Mouse (Mus musculus): ENCODE results near the gene Plxna4. TPM values are rescaled to one million over a fixed set of nuclear protein-coding genes. Genes with fewer than 3 reads are reported as not detected.

Plxna4 gene
- total and polyA plus RNA-seq, 2 experiments from 2014 or later, result 10.1 to 43.4 TPM

GRCm38 (mm10) chr6:32406316-32407095 is 181.5 kb downstream of the Plxna4 start:
- Histone ChIP-seq H3K27ac (no peak overlapping the region), H3K27me3 (ENCODE audit: insufficient read depth, low read length) (no peaks in the 10 kb centered on the region), H3K9ac (replicated peaks; ENCODE audit: low read length) (no peak overlapping the region), H3K4me3 (ENCODE audit: low read length) (no peak overlapping the region), H3K36me3 (ENCODE audit: insufficient read depth, low read length) (no peaks in the 10 kb centered on the region), H3K4me1 (ENCODE audit: insufficient read depth, low read length) (peaks cover 15% of the 10 kb centered on the region), H3K9me3 (ENCODE audit: low read length) (no peaks in the 10 kb centered on the region), H3K4me2 (ENCODE audit: low read depth, low read length) (no peak overlapping the region)
- no peak for TF ChIP-seq CTCF (IDR thresholded peaks at IDR 0.05; ENCODE audit: low read depth)
- ATAC-seq (no peak), DNase-seq (ENCODE audit: low spot score) (no peak)
- 81% methylated on average over 20 of the region's 20 CpGs for WGBS

- Histone ChIP-seq H3K9me3 (ENCODE audit: low read length) (no peaks in the 10 kb centered on the region), H3K4me1 (ENCODE audit: insufficient read depth, low read length) (peaks cover 20% of the 10 kb centered on the region), H3K36me3 (ENCODE audit: insufficient read depth, low read length) (no peaks in the 10 kb centered on the region), H3K4me2 (ENCODE audit: low read depth, low read length) (no peak overlapping the region), H3K9ac (replicated peaks; ENCODE audit: low read length) (no peak overlapping the region), H3K27me3 (ENCODE audit: insufficient read depth, low read length) (no peaks in the 10 kb centered on the region), H3K27ac (no peak overlapping the region), H3K4me3 (ENCODE audit: low read length) (no peak overlapping the region)
- ATAC-seq (peak; percentile 89), DNase-seq (ENCODE audit: low spot score) (peak; percentile 82)
- WGBS, result 27% methylated on average over 3 of the region's 3 CpGs
- no peak for TF ChIP-seq CTCF (IDR thresholded peaks at IDR 0.05; ENCODE audit: low read depth)
These were observed 185.3 kb downstream of the Plxna4 start for GRCm38 (mm10) chr6:32402560-32403235.

GRCm38 (mm10) chr6:32398261-32398660 is 189.7 kb downstream of the Plxna4 start:
- Histone ChIP-seq H3K4me1 (ENCODE audit: insufficient read depth, low read length) (peaks cover 25% of the 10 kb centered on the region), H3K4me2 (ENCODE audit: low read depth, low read length) (no peak overlapping the region), H3K27ac (no peak overlapping the region), H3K9ac (replicated peaks; ENCODE audit: low read length) (no peak overlapping the region), H3K36me3 (ENCODE audit: insufficient read depth, low read length) (no peaks in the 10 kb centered on the region), H3K27me3 (ENCODE audit: insufficient read depth, low read length) (no peaks in the 10 kb centered on the region), H3K9me3 (ENCODE audit: low read length) (no peaks in the 10 kb centered on the region), H3K4me3 (ENCODE audit: low read length) (no peak overlapping the region)
- DNase-seq (ENCODE audit: low spot score) (no peak), ATAC-seq (no peak)
- whole genome bisulfite sequencing, result 53% methylated on average over 3 of the region's 3 CpGs
- TF ChIP-seq CTCF (IDR thresholded peaks at IDR 0.05; ENCODE audit: low read depth), result no peak

GRCm38 (mm10) chr6:32397133-32397730 is 190.8 kb downstream of the Plxna4 start:
- WGBS, result 15% methylated on average over 6 of the region's 6 CpGs
- Histone ChIP-seq H3K27me3 (ENCODE audit: insufficient read depth, low read length) (no peaks in the 10 kb centered on the region), H3K9me3 (ENCODE audit: low read length) (no peaks in the 10 kb centered on the region), H3K9ac (replicated peaks; ENCODE audit: low read length) (no peak overlapping the region), H3K4me3 (ENCODE audit: low read length) (no peak overlapping the region), H3K27ac (peak overlapping the region; percentile 55; the same call in 1 of the 2 replicates), H3K4me2 (ENCODE audit: low read depth, low read length) (no peak overlapping the region), H3K4me1 (ENCODE audit: insufficient read depth, low read length) (peaks cover 16% of the 10 kb centered on the region), H3K36me3 (ENCODE audit: insufficient read depth, low read length) (no peaks in the 10 kb centered on the region)
- ATAC-seq (peak; percentile 93), DNase-seq (ENCODE audit: low spot score) (peak; percentile 87)
- no peak for TF ChIP-seq CTCF (IDR thresholded peaks at IDR 0.05; ENCODE audit: low read depth)

GRCm38 (mm10) chr6:32395415-32395814 is 192.6 kb downstream of the Plxna4 start:
- Histone ChIP-seq H3K4me3 (ENCODE audit: low read length) (no peak overlapping the region), H3K9ac (replicated peaks; ENCODE audit: low read length) (no peak overlapping the region), H3K27ac (no peak overlapping the region), H3K4me1 (ENCODE audit: insufficient read depth, low read length) (peaks cover 11% of the 10 kb centered on the region; the same call in 1 of the 2 replicates), H3K27me3 (ENCODE audit: insufficient read depth, low read length) (no peaks in the 10 kb centered on the region), H3K36me3 (ENCODE audit: insufficient read depth, low read length) (no peaks in the 10 kb centered on the region), H3K4me2 (ENCODE audit: low read depth, low read length) (no peak overlapping the region), H3K9me3 (ENCODE audit: low read length) (no peaks in the 10 kb centered on the region)
- no peak for TF ChIP-seq CTCF (IDR thresholded peaks at IDR 0.05; ENCODE audit: low read depth)
- ATAC-seq (no peak), DNase-seq (ENCODE audit: low spot score) (no peak)
- WGBS, result 91% methylated on average over 9 of the region's 9 CpGs

- Histone ChIP-seq H3K9ac (replicated peaks; ENCODE audit: low read length) (no peak overlapping the region), H3K4me1 (ENCODE audit: insufficient read depth, low read length) (peaks cover 10% of the 10 kb centered on the region; the same call in 1 of the 2 replicates), H3K27me3 (ENCODE audit: insufficient read depth, low read length) (no peaks in the 10 kb centered on the region), H3K9me3 (ENCODE audit: low read length) (no peaks in the 10 kb centered on the region), H3K27ac (no peak overlapping the region), H3K4me2 (ENCODE audit: low read depth, low read length) (no peak overlapping the region), H3K36me3 (ENCODE audit: insufficient read depth, low read length) (no peaks in the 10 kb centered on the region), H3K4me3 (ENCODE audit: low read length) (no peak overlapping the region)
- DNase-seq (ENCODE audit: low spot score) (no peak), ATAC-seq (no peak)
- 70% methylated on average over 2 of the region's 2 CpGs for WGBS
- TF ChIP-seq CTCF (IDR thresholded peaks at IDR 0.05; ENCODE audit: low read depth), result no peak
These were observed 195.7 kb downstream of the Plxna4 start for GRCm38 (mm10) chr6:32392262-32392661.
